Mouse (Mus musculus): ENCODE results near the gene Mcam.

GRCm38 (mm10) chr9:44126746-44127145 is 7.5 kb upstream of the Mcam start:
- TF ChIP-seq CTCF (IDR thresholded peaks at IDR 0.05; ENCODE audit: control insufficient read depth, insufficient read depth, insufficient read length) (no peak), MYOD1 (IDR thresholded peaks at IDR 0.05; ENCODE audit: control insufficient read depth, insufficient read length, low read depth) (no peak), MAX (IDR thresholded peaks at IDR 0.05) (no peak), USF1 (IDR thresholded peaks at IDR 0.05; ENCODE audit: low read depth) (no peak), CEBPB (IDR thresholded peaks at IDR 0.05; ENCODE audit: low read depth) (no peak)

Data from C2C12 (cell line).